Mouse (Mus musculus): ENCODE measurements at regions not wholly inside any gene's neighbourhood (a gene's known extent, or its start where the extent isn't known, plus 50 kb on each side); places are given as distances from the start of the nearest gene placed in this dataset.

- no peak for ATAC-seq (ENCODE audit: insufficient number of reproducible peaks, low FRiP score, low TSS enrichment, low read depth)
- Histone ChIP-seq H3K4me1 (peaks cover 17% of the 10 kb centered on the region), H3K27me3 (0 out of 2 replicates have a peak, but pooled peaks cover 3% of the 10 kb centered on the region), H3K4me3 (no peak overlapping the region), H3K36me3 (no peaks in the 10 kb centered on the region), H3K9ac (no peak overlapping the region), H3K4me2 (no peak overlapping the region), H3K9me3 (no peaks in the 10 kb centered on the region), H3K27ac (no peak overlapping the region)
- 71% methylated on average over 10 of the region's 10 CpGs for WGBS
These were observed 99.4 kb upstream of the Smim15 start for GRCm38 (mm10) chr13:107944831-107945230.

- ATAC-seq (ENCODE audit: insufficient number of reproducible peaks, low FRiP score, low TSS enrichment, low read depth), result no peak
- H3K4me1 ChIP-seq, result peaks cover 17% of the 10 kb centered on the region
- H3K9ac ChIP-seq, result no peak overlapping the region
- 0 out of 2 replicates have a peak, but pooled peaks cover 3% of the 10 kb centered on the region for H3K27me3 ChIP-seq
- no peak overlapping the region for H3K27ac ChIP-seq
- H3K4me3 ChIP-seq, result no peak overlapping the region
- no peaks in the 10 kb centered on the region for H3K9me3 ChIP-seq
- no peaks in the 10 kb centered on the region for H3K36me3 ChIP-seq
- 77% methylated on average over 4 of the region's 4 CpGs for WGBS
- no peak overlapping the region for H3K4me2 ChIP-seq
These were observed 101.3 kb upstream of the Smim15 start for GRCm38 (mm10) chr13:107942979-107943378.

DNA sequence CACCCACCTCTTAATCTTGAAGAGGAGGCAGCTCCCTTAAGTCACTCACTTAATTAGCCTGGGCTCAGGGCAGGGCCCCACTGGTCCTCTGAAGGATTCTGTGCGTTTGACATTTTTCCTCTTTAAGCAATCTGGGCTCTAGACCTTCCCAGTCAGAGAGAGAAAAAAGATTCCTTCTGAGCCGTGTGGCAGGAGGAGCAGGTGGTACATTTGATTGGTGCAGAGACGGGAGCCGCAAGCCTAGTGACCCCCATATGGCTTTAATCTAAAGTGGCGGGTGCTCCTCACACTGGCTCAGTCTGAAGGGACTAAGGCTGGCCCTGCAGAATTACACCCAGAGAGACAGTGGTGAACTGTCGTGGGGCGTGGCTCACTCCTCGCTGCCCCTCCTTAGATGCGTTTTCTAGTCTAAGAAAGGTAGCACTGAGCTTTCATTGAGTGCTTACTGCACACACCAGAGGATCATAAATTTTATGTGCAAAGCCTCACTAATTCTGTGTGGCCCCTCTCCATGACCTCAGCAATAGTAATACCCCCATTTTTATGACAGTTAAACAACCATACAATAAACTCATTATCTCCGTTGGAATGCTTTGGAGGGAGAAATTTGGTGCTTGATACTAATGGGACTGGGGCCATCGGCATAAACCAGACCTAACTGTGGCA, 101.8 kb upstream of the Smim15 start:
- Histone ChIP-seq H3K9me3 (no peaks in the 10 kb centered on the region), H3K27me3 (0 out of 2 replicates have a peak, but pooled peaks cover 3% of the 10 kb centered on the region), H3K9ac (no peak overlapping the region), H3K4me3 (no peak overlapping the region), H3K36me3 (no peaks in the 10 kb centered on the region), H3K27ac (no peak overlapping the region), H3K4me1 (peaks cover 17% of the 10 kb centered on the region), H3K4me2 (no peak overlapping the region)
- 16% methylated on average over 11 of the region's 11 CpGs for WGBS
- ATAC-seq (ENCODE audit: insufficient number of reproducible peaks, low FRiP score, low TSS enrichment, low read depth), result no peak

GRCm38 (mm10) chr13:107939916-107940646, 104.2 kb upstream of the Smim15 start:
- Histone ChIP-seq H3K4me3 (no peak overlapping the region), H3K27me3 (0 out of 2 replicates have a peak, but pooled peaks cover 3% of the 10 kb centered on the region), H3K9ac (no peak overlapping the region), H3K4me1 (peaks cover 9% of the 10 kb centered on the region; the same call in 1 of the 2 replicates), H3K36me3 (no peaks in the 10 kb centered on the region), H3K4me2 (no peak overlapping the region), H3K27ac (no peak overlapping the region), H3K9me3 (no peaks in the 10 kb centered on the region)
- WGBS, result 37% methylated on average over 15 of the region's 15 CpGs
- ATAC-seq (ENCODE audit: insufficient number of reproducible peaks, low FRiP score, low TSS enrichment, low read depth), result no peak

- no peaks in the 10 kb centered on the region for H3K4me1 ChIP-seq
- H3K27me3 ChIP-seq, result no peaks in the 10 kb centered on the region
- WGBS, result 74% methylated on average over 12 of the region's 12 CpGs
- H3K36me3 ChIP-seq, result no peaks in the 10 kb centered on the region
- no peak overlapping the region for H3K27ac ChIP-seq
- H3K4me3 ChIP-seq, result no peak overlapping the region
- H3K4me2 ChIP-seq, result no peak overlapping the region
- H3K9me3 ChIP-seq, result no peaks in the 10 kb centered on the region
- no peak for ATAC-seq (ENCODE audit: insufficient number of reproducible peaks, low FRiP score, low TSS enrichment, low read depth)
- no peak overlapping the region for H3K9ac ChIP-seq
These were observed 108.6 kb upstream of the Smim15 start for GRCm38 (mm10) chr13:107935611-107936010.

- H3K4me2 ChIP-seq, result peak overlapping the region; percentile 24; the same call in 1 of the 2 replicates
These were observed 109.6 kb upstream of the Smim15 start for GRCm38 (mm10) chr13:107934691-107935090.

GRCm38 (mm10) chr13:107933598-107934571, 110.4 kb upstream of the Smim15 start:
- H3K4me1 ChIP-seq, result no peaks in the 10 kb centered on the region
- no peak overlapping the region for H3K27ac ChIP-seq
- no peaks in the 10 kb centered on the region for H3K27me3 ChIP-seq
- H3K4me2 ChIP-seq, result peak overlapping the region; percentile 24; the same call in 1 of the 2 replicates
- no peak overlapping the region for H3K4me3 ChIP-seq
- no peaks in the 10 kb centered on the region for H3K9me3 ChIP-seq
- no peak overlapping the region for H3K9ac ChIP-seq
- 50% methylated on average over 17 of the region's 17 CpGs for WGBS
- ATAC-seq (ENCODE audit: insufficient number of reproducible peaks, low FRiP score, low TSS enrichment, low read depth), result no peak
- no peaks in the 10 kb centered on the region for H3K36me3 ChIP-seq

More at GRCm38 (mm10) chr13:107934691-107935090, 109.6 kb upstream of the Smim15 start:
- H3K4me1 ChIP-seq, result no peaks in the 10 kb centered on the region
- H3K36me3 ChIP-seq, result no peaks in the 10 kb centered on the region
- H3K4me3 ChIP-seq, result no peak overlapping the region
- no peaks in the 10 kb centered on the region for H3K27me3 ChIP-seq
- no peak overlapping the region for H3K27ac ChIP-seq
- no peaks in the 10 kb centered on the region for H3K9me3 ChIP-seq
- 54% methylated on average over 11 of the region's 11 CpGs for WGBS
- H3K9ac ChIP-seq, result no peak overlapping the region
- ATAC-seq (ENCODE audit: insufficient number of reproducible peaks, low FRiP score, low TSS enrichment, low read depth), result no peak

DNA sequence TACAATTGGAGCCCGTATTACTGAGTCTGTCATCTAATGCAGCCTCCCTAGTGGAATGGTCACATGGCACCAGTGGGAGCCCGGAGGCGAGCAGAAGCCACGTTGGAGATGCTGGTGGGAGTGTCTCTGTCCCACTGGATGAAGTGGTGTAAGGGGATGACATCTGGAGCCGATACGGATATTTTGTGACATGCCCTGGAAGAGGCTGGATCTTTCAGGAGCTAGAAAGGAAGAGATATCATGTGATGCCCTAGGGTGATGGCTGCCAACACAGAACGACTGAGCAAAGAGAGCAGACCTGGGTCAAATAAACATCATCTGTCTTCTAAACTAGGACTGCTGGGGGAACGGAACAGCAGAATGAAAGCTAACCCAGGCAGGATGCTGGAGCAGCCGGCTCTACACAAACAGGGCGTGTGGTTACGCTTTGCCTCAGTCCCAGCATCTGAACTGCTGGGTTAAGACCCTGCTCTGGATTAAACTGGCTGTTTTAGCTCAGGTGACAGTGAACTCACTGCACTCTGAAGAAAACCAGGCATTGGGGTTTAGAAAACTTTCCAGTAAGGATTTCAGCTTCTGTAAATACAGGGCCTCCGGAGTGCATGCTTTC, 111.7 kb upstream of the Smim15 start:
- no peak for ATAC-seq (ENCODE audit: insufficient number of reproducible peaks, low FRiP score, low TSS enrichment, low read depth)
- H3K4me1 ChIP-seq, result no peaks in the 10 kb centered on the region
- no peak overlapping the region for H3K27ac ChIP-seq
- H3K36me3 ChIP-seq, result no peaks in the 10 kb centered on the region
- H3K4me3 ChIP-seq, result no peak overlapping the region
- H3K4me2 ChIP-seq, result no peak overlapping the region
- no peaks in the 10 kb centered on the region for H3K27me3 ChIP-seq
- H3K9me3 ChIP-seq, result no peaks in the 10 kb centered on the region
- no peak overlapping the region for H3K9ac ChIP-seq
- 47% methylated on average over 12 of the region's 12 CpGs for WGBS

DNA sequence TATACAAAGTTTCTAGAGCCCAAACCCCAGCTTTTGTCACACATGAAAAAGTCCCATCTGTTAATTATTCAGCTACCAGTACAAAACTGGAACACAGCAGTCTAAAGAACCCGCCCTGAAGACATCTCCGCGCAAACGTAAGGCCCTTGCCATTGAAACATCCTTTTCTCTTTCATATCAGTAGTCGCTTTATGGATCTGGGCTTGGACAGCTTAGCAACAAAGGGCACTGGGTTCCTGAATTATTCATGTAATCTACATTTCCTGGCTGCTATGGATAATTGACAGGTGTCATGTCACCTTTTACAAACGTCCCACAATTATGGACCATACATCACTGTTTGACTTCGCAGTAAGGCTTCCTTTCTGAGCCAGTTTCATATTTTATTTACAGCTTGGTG, 113.0 kb upstream of the Smim15 start:
- no peak overlapping the region for H3K4me3 ChIP-seq
- H3K4me2 ChIP-seq, result no peak overlapping the region
- H3K36me3 ChIP-seq, result no peaks in the 10 kb centered on the region
- no peak overlapping the region for H3K27ac ChIP-seq
- ATAC-seq (ENCODE audit: insufficient number of reproducible peaks, low FRiP score, low TSS enrichment, low read depth), result no peak
- H3K9ac ChIP-seq, result no peak overlapping the region
- WGBS, result 87% methylated on average over 7 of the region's 7 CpGs
- H3K9me3 ChIP-seq, result no peaks in the 10 kb centered on the region
- no peaks in the 10 kb centered on the region for H3K4me1 ChIP-seq
- no peaks in the 10 kb centered on the region for H3K27me3 ChIP-seq

DNA sequence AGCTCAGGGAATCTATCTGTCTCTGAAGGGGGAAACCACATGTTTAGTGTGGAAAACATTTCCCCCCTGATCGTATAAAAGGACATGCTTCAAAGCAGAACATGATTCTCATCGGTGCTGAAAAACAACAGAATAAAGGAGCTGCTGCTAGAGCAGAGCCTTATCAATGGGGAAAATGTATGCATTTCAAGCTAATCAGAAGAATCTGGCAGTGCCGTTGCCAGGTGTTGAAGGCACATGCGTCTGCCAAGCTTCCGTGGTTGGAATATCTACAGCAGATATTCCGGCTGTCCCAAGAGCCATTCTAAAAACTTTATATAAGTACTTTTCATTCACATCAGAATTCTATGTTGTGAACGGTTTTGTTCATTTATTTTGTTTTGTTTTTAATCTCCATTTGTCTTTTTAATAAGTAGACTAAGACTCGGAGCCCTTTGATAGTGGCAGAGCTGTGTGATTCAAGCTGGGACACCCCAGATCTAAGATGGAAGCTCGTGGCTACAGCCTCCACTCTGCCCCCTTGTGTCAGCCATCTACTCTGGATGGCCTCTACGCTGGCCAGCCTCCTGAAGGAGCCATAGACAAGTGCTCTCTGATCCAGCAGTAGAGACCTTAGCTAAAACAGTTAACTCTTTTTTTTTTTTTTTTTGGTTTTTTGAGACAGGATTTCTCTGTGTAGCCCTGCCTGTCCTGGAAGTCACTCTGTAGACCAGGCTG, 116.6 kb upstream of the Smim15 start:
- WGBS, result 67% methylated on average over 10 of the region's 10 CpGs

GRCm38 (mm10) chr13:107925470-107925869, 118.8 kb upstream of the Smim15 start:
- no peak; the same call in 1 of the 2 replicates for ATAC-seq (ENCODE audit: insufficient number of reproducible peaks, low FRiP score, low TSS enrichment, low read depth)
- H3K4me2 ChIP-seq, result no peak overlapping the region
- H3K27ac ChIP-seq, result no peak overlapping the region
- H3K36me3 ChIP-seq, result no peaks in the 10 kb centered on the region
- H3K9ac ChIP-seq, result no peak overlapping the region
- no peaks in the 10 kb centered on the region for H3K27me3 ChIP-seq
- peaks cover 11% of the 10 kb centered on the region for H3K4me1 ChIP-seq
- H3K9me3 ChIP-seq, result no peaks in the 10 kb centered on the region
- WGBS, result 50% methylated on average over 8 of the region's 8 CpGs
- no peak overlapping the region for H3K4me3 ChIP-seq

More for the DNA sequence above, 116.6 kb upstream of the Smim15 start:
- Histone ChIP-seq H3K27me3 (no peaks in the 10 kb centered on the region), H3K9me3 (no peaks in the 10 kb centered on the region), H3K27ac (no peak overlapping the region), H3K36me3 (no peaks in the 10 kb centered on the region), H3K4me1 (peaks cover 11% of the 10 kb centered on the region), H3K4me3 (no peak overlapping the region), H3K9ac (no peak overlapping the region), H3K4me2 (no peak overlapping the region)
- no peak for ATAC-seq (ENCODE audit: insufficient number of reproducible peaks, low FRiP score, low TSS enrichment, low read depth)

All from limb, embryonic 15.5 days (tissue).